Mouse (Mus musculus): ENCODE results near the gene Nuf2. TPM values are rescaled to one million over a fixed set of nuclear protein-coding genes. Genes with fewer than 3 reads are reported as not detected.

The Nuf2 gene
- polyA plus RNA-seq, 1 experiment from 2014 or later, result 100 TPM

DNA sequence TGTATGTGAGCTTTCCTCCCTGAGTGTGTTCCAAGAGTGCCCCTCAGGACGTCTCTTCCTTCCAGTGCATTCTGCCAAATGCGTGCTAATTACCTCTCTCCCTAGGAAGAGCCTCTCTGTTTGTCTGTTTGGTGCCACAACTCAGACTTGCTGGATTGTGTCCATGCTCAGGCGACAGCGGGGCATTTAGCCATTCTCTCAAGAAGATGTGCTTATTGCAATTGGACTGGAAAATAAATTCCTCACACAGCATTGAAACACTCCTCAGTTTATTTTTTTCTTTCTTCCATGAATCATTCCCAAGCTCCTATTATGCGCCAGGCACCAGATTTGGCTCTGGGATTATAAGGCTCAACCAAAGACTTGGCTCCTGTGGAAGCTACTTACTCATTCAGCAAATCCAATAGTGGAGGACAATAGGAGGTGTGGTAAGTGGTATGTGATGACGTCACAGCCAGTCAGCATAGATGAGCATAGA is 45.8 kb downstream of the Nuf2 start:
- no peak for ATAC-seq (ENCODE audit: low FRiP score)

DNA sequence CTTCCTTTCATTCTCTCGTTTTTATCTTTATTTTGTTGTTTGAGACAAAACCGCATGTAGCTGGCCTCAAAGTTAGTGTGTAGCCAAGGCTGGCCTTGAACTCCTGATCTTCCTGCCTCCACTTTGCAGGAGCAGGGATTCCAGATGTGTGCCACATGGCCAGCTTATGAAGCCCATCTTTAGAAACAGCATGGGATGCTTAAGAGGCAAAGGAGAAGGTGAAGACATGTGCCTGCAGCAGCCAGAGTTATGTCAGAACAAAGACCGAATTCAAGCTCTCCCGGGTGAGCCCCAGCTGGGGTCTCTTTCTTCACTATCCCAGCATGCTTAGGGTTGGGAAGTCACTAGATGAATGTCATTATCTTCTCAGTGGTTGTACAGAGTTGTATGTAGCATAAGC is 46.7 kb downstream of the Nuf2 start:
- H3K27ac ChIP-seq (ENCODE audit: low read depth, low read length), result no peak overlapping the region
- no peak overlapping the region for H3K4me2 ChIP-seq
- WGBS, result 75% methylated on average over 4 of the region's 4 CpGs
- ATAC-seq (ENCODE audit: low FRiP score), result no peak
- no peaks in the 10 kb centered on the region for H3K36me3 ChIP-seq (ENCODE audit: control insufficient read depth, insufficient read depth, low read length)
- H3K4me1 ChIP-seq (ENCODE audit: control insufficient read depth, insufficient read depth, low read length), result peaks cover 4% of the 10 kb centered on the region; the same call in 1 of the 2 replicates
- no peak overlapping the region for H3K9ac ChIP-seq (ENCODE audit: low read length)
- DNase-seq (ENCODE audit: low spot score, missing footprints), result no peak
- no peak overlapping the region for H3K4me3 ChIP-seq (ENCODE audit: low read depth, low read length)
- no peaks in the 10 kb centered on the region for H3K9me3 ChIP-seq (ENCODE audit: control insufficient read depth, low read length)
- H3K27me3 ChIP-seq (ENCODE audit: control insufficient read depth, insufficient read depth, low read length), result no peaks in the 10 kb centered on the region

More for the DNA sequence above, 45.8 kb downstream of the Nuf2 start:
- Histone ChIP-seq H3K4me2 (no peak overlapping the region), H3K36me3 (ENCODE audit: control insufficient read depth, insufficient read depth, low read length) (no peaks in the 10 kb centered on the region), H3K27me3 (ENCODE audit: control insufficient read depth, insufficient read depth, low read length) (no peaks in the 10 kb centered on the region), H3K4me3 (ENCODE audit: low read depth, low read length) (no peak overlapping the region), H3K4me1 (ENCODE audit: control insufficient read depth, insufficient read depth, low read length) (peaks cover 4% of the 10 kb centered on the region; the same call in 1 of the 2 replicates), H3K9ac (ENCODE audit: low read length) (no peak overlapping the region), H3K9me3 (ENCODE audit: control insufficient read depth, low read length) (no peaks in the 10 kb centered on the region), H3K27ac (ENCODE audit: low read depth, low read length) (no peak overlapping the region)
- 71% methylated on average over 6 of the region's 6 CpGs for WGBS
- DNase-seq (ENCODE audit: low spot score, missing footprints), result no peak

DNA sequence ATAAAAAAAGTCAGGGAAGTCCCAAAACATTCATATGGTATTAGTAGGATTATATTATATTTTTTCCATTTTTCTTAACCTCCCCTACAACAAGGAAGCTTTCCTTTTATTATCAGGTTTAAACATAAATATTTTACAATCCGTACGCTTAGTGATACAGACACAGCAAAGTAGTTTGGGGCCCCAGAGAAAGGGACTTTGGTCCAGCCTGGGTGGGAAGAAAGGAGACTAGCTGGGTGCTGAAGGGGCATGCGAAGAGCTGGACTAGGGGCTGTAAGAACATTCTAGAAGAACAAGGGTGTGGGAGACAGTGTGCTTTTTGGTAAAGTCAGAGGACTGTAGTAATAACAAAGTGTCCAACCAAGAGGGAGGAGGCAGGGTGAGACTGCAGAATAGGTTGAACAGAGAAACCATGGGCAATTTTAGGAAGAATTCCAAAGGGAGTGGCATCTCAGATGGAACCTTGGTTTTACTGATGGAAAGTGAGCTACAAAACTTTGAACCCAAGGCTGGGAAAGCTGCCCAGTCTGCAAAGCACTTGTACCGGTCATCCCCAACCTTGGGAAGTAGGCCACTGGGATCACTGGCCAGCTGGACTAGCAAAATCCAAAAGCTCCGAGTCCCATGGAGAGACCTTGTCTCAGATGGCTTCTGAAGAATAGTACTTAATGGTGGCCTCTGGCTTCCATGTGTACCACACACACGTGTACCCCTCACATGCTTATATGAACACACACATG is 48.5 kb downstream of the Nuf2 start:
- Histone ChIP-seq H3K4me3 (ENCODE audit: low read depth, low read length) (no peak overlapping the region), H3K36me3 (ENCODE audit: control insufficient read depth, insufficient read depth, low read length) (no peaks in the 10 kb centered on the region), H3K9me3 (ENCODE audit: control insufficient read depth, low read length) (no peaks in the 10 kb centered on the region), H3K27ac (ENCODE audit: low read depth, low read length) (no peak overlapping the region), H3K4me1 (ENCODE audit: control insufficient read depth, insufficient read depth, low read length) (peaks cover 4% of the 10 kb centered on the region; the same call in 1 of the 2 replicates), H3K4me2 (no peak overlapping the region), H3K27me3 (ENCODE audit: control insufficient read depth, insufficient read depth, low read length) (no peaks in the 10 kb centered on the region), H3K9ac (ENCODE audit: low read length) (no peak overlapping the region)
- no peak for ATAC-seq (ENCODE audit: low FRiP score)
- 93% methylated on average over 6 of the region's 6 CpGs for WGBS
- no peak for DNase-seq (ENCODE audit: low spot score, missing footprints)

DNA sequence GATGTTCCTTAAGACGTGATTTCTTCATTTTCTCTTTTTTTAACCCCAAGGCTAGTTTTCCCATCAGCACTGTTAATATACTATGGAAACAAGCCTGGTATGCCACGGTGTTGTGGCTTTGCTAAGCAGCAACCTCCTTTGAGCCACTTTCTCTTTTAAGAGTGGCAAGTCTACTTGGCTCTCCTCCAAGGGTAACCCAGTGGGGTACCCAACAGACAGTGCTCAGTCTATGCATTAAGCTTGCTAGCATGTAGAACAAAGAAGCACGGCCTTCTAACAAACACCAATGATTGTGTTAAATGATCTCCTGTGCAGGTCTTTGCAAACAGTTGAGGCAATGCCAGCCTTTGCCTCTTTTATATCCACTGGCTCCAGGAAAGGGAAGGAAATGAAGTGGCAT is 60.1 kb downstream of the Nuf2 start:
- DNase-seq (ENCODE audit: low spot score, missing footprints) (no peak), ATAC-seq (ENCODE audit: low FRiP score) (no peak)
- H3K4me1 ChIP-seq (ENCODE audit: control insufficient read depth, insufficient read depth, low read length), result no peaks in the 10 kb centered on the region
- H3K9ac ChIP-seq (ENCODE audit: low read length), result no peak overlapping the region
- WGBS, result 80% methylated on average over 3 of the region's 3 CpGs
- H3K9me3 ChIP-seq (ENCODE audit: control insufficient read depth, low read length), result no peaks in the 10 kb centered on the region
- H3K4me3 ChIP-seq (ENCODE audit: low read depth, low read length), result no peak overlapping the region
- H3K27ac ChIP-seq (ENCODE audit: low read depth, low read length), result no peak overlapping the region
- H3K27me3 ChIP-seq (ENCODE audit: control insufficient read depth, insufficient read depth, low read length), result no peaks in the 10 kb centered on the region
- H3K4me2 ChIP-seq, result no peak overlapping the region
- no peaks in the 10 kb centered on the region for H3K36me3 ChIP-seq (ENCODE audit: control insufficient read depth, insufficient read depth, low read length)

DNA sequence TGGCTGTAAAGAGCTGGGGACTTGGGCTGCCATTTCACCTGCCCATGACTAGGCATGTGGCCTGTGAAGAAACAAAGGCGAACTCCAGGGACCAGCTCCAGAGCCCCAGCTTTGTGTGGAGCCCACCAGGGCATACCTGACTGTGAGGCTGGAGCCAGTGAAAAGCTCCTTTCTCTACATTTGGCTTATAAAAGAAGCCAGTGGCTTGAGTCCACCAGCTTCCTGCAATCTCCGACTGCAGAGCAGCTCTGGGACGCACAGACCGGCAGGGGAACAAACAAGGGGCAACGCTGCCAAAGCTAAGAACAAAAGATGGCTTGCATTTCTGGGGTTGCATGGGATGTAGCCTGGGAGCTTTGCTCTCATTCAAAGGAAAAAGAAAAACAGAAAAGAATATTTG is 63.5 kb downstream of the Nuf2 start:
- ATAC-seq (ENCODE audit: low FRiP score), result no peak
- Histone ChIP-seq H3K9ac (ENCODE audit: low read length) (no peak overlapping the region), H3K4me3 (ENCODE audit: low read depth, low read length) (no peak overlapping the region), H3K36me3 (ENCODE audit: control insufficient read depth, insufficient read depth, low read length) (no peaks in the 10 kb centered on the region), H3K4me1 (ENCODE audit: control insufficient read depth, insufficient read depth, low read length) (no peaks in the 10 kb centered on the region), H3K27me3 (ENCODE audit: control insufficient read depth, insufficient read depth, low read length) (no peaks in the 10 kb centered on the region), H3K9me3 (ENCODE audit: control insufficient read depth, low read length) (no peaks in the 10 kb centered on the region), H3K27ac (ENCODE audit: low read depth, low read length) (no peak overlapping the region), H3K4me2 (no peak overlapping the region)
- DNase-seq (ENCODE audit: low spot score, missing footprints), result no peak
- WGBS, result 66% methylated on average over 5 of the region's 5 CpGs

DNA sequence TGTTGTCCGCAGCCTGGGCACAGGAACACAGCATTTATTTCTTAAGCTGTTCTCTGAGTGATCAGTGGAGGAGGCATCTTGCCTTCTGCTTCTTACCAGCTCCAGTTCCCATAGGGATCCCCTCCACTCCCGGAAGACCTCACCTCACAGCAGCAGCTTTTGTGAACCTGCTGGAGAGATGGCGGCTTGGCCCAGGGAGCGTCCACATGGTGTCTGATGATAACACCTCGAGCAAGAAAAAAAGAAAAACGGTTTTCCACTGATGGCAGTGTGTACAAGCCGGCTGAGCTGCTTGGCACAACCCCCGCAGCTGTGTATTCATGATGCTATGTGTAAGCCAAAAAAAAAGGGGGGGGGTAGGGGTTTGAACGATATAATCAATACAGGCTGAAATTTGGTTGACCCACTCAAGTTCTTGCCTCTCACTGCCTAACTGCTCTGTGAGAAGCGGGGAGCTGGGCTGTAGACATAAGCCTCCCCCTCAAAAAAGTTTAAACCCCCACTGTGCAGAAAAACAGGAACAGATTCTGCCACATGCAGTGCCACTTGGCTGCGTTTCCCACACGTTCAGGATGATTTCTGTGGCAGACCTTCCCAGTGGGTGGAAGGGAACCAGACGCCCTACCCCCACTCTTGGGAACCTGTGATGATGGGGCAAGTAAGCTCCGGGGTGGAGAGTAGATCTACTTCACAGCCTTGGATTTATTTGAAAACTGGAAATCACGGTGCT is 68.7 kb downstream of the Nuf2 start:
- Histone ChIP-seq H3K27ac (ENCODE audit: low read depth, low read length) (no peak overlapping the region), H3K4me1 (ENCODE audit: control insufficient read depth, insufficient read depth, low read length) (no peaks in the 10 kb centered on the region), H3K9ac (ENCODE audit: low read length) (no peak overlapping the region), H3K4me3 (ENCODE audit: low read depth, low read length) (no peak overlapping the region), H3K4me2 (no peak overlapping the region), H3K9me3 (ENCODE audit: control insufficient read depth, low read length) (no peaks in the 10 kb centered on the region), H3K36me3 (ENCODE audit: control insufficient read depth, insufficient read depth, low read length) (no peaks in the 10 kb centered on the region), H3K27me3 (ENCODE audit: control insufficient read depth, insufficient read depth, low read length) (no peaks in the 10 kb centered on the region)
- WGBS, result 82% methylated on average over 15 of the region's 15 CpGs
- no peak for DNase-seq (ENCODE audit: low spot score, missing footprints)
- no peak for ATAC-seq (ENCODE audit: low FRiP score)

DNA sequence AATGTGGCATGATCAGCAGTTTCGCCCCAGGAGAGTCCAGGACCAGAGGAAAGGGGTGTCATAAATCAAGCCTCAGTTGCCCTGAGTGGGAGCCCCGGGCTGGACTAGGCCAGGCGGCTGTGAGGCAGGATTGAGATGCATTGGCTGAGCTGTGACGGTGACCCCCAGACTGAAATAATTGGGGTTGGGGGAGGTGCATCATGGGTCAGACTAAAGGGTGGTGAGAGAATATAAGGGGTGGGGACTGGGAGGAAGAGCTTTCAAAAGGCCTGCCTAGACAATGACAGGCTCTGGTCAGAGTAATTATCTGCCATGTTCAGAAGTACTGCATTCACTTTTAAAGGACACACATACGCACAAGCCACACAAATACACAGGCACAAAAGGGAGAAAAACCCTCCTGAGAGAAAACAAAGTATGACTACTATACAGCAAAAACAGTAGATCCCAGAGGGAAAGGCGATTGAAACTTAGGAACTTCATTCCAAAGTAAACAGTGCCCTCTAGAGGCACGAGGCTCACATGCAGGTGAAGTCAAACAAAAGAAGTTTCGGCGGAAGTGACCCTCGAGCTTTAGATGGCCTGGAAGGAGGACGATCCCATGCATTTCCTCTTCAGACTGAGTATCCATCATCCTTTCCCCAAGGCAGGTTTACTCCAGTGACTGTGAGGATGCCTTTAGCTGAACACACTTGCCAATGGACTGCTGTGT is 72.0 kb downstream of the Nuf2 start:
- DNase-seq (ENCODE audit: low spot score, missing footprints), result peak; percentile 98
- Histone ChIP-seq H3K4me1 (ENCODE audit: control insufficient read depth, insufficient read depth, low read length) (no peaks in the 10 kb centered on the region), H3K4me2 (no peak overlapping the region), H3K9ac (ENCODE audit: low read length) (no peak overlapping the region), H3K4me3 (ENCODE audit: low read depth, low read length) (no peak overlapping the region), H3K27me3 (ENCODE audit: control insufficient read depth, insufficient read depth, low read length) (no peaks in the 10 kb centered on the region), H3K36me3 (ENCODE audit: control insufficient read depth, insufficient read depth, low read length) (no peaks in the 10 kb centered on the region), H3K27ac (ENCODE audit: low read depth, low read length) (no peak overlapping the region), H3K9me3 (ENCODE audit: control insufficient read depth, low read length) (no peaks in the 10 kb centered on the region)
- 28% methylated on average over 11 of the region's 11 CpGs for WGBS
- ATAC-seq (ENCODE audit: low FRiP score), result peak; percentile 80
